Mouse (Mus musculus): ENCODE results near the gene 9430038I01Rik.

The 9430038I01Rik gene

GRCm38 (mm10) chr7:137364571-137364970 is 46.0 kb downstream of the 9430038I01Rik start:
- no peak for DNase-seq

GRCm38 (mm10) chr7:137346860-137347259 is 63.7 kb downstream of the 9430038I01Rik start:
- no peak for DNase-seq

DNA sequence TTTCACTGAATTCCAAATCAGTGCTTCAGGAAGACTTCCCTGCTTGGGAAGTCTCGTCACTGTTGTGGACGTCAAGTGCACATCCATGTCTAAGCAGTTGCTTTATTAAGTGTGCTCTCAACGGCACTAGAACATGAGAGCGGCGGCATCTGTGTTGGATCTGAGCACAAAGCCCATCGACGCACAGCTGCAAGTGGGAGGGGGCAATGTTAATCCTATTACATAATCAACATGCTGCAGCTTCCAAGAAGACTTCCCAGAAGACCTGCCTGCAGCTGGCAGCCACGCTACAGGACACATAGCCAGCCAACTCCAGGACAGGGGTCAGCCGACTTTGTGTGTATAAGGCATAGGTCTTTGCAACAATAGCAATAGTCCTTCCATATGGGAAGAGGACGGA is 64.5 kb downstream of the 9430038I01Rik start:
- no peak for DNase-seq

DNA sequence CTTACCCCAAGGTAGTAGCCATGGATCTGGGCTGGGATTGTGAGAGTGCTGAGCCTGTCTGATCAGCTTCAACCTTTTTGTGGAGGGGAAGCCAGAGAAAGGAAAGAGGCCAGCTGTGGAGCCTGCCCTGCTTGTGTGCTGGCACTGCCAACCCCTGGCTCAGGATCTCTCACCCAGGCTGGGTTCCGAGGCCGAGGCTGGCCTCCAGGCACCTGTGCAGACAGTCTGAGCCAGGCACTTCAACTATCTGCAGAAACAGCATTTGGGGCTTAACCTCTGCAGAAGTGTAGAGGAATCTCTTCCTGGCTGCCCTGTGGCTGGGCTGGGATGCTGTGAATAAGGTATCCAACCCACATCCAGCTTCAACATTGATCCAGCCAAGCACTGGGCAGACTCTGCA is 76.6 kb downstream of the 9430038I01Rik start:
- no peak for DNase-seq
